Mouse (Mus musculus) bone marrow macrophage, adult 2 months (primary cell): ENCODE results near the gene Gtf2i.

Experiments
- CTCF ChIP-seq: IDR thresholded peaks from 2 replicates; pipeline ENCODE4 v1.5.1; 2012; ENCODE audit warnings: low read depth, mild to moderate bottlenecking, low read length, moderate library complexity
- POLR2A ChIP-seq: IDR thresholded peaks from 2 replicates; pipeline ENCODE4 v1.6.1; 2012; ENCODE audit warnings: mild to moderate bottlenecking, low read depth, low read length, borderline replicate concordance

- TF ChIP-seq CTCF (no peak), POLR2A (no peak)
These were observed 93.3 kb downstream of the Gtf2i start for GRCm38 (mm10) chr5:134221278-134221677.
